Mouse (Mus musculus) heart, adult 18-20 months (tissue): ENCODE data around the gene Mob4. TPM values are rescaled to one million over a fixed set of nuclear protein-coding genes. Genes with fewer than 3 reads are reported as not detected.
A peak's percentile ranks its signal among the peaks of the same experiment; 100 is the strongest.
"Not testable (repeated sequence)": the region's sequence is repeated elsewhere in the genome, so short reads cannot be mapped to it uniquely, and the experiment has no call there.

Experiments used
- DNase-seq, 2 experiments: peaks; one replicate each; pipeline ENCODE4 v3.0.0; 2021 to 2022; ENCODE audit warnings: mixed read lengths in 1 of 2
- long read RNA-seq, 2 experiments: library from polyadenylated mRNA; stranded (forward); transcript quantifications; one replicate each; pipeline ENCODE4 v2.0.0; 2021
- total RNA-seq, 2 experiments: library from RNA; stranded (reverse); gene quantifications; 2 replicates each; pipeline ENCODE4 v1.2.3; 2021

Mob4 gene
- 10 to 100 TPM; 29.4 to 33.9 TPM for total RNA-seq
- long read RNA-seq, experiment 1, transcript Mob4-205 (8 exons, 2,840 nt) = major isoform, 28 of 32 reads
- long read RNA-seq, experiment 1, partial matches to known transcripts = 0 of 32 reads
- long read RNA-seq, experiment 1, other reads (novel, unspliced or antisense) = 4 of 32 reads
- long read RNA-seq, experiment 2, transcript Mob4-205 (8 exons, 2,840 nt) = major isoform, 17 of 19 reads
- long read RNA-seq, experiment 2, partial matches to known transcripts = 0 of 19 reads
- long read RNA-seq, experiment 2, other reads (novel, unspliced or antisense) = 2 of 19 reads

DNA sequence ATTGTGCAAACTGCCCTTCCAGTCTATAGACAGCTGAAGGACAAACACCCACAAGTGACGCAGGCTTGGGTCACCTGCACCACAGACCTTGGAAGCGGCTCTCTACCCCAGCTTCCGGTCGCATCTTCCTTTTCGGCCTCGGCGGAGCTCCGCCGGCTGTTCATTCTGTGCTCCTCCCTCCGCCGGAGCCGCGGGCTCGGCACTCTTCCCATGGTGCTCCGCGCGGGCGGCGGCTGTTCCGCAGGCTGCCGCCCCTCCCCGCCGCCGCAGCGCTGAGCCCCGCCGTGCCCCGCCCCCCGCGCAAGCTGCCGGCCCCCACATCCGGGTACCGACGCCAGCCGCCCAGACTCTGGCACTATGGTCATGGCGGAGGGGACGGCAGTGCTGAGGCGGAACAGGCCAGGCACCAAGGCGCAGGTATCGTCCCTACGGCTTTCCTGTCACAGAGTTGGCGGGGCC, at the start of gene Mob4:
Mob4 (plus strand) TSS at position 289 of the 459 bp plus-strand sequence.
- DNase-seq = peak; percentile 94 to 95

- DNase-seq = no peak
Observed at GRCm38 (mm10) chr1:55082106-55082505, 48.9 kb upstream of the Mob4 start.

GRCm38 (mm10) chr1:55085781-55086366, 45.2 kb upstream of the Mob4 start:
- DNase-seq = no peak

- no peak for DNase-seq
Observed at GRCm38 (mm10) chr1:55086868-55087400, 44.1 kb upstream of the Mob4 start.

DNA sequence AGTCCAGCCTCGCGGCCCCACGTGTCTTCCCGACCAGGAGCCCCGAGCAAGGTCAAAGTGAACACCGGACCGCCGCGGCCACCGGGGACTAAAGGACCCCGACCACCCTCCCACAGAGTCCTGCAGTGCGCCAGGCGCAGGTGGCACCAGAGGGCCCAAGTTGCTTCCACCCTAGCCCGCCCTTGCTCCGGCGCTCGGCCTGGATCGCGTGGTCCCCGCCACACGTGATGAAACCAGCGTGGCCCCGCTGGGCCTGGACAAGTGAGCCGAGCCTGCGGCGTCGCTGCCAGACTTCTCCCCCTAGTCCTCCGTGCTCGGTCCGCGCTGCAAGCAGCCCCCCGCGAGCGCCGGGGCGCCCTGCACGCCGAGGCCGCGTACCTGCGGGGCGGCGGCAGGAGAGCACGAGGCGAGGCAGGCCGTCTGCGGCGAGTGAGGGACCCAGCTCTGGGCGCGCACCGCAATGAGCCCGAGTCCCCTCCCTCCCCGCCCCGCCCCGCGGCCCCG, 43.6 kb upstream of the Mob4 start:
- peak in 1 of 2 experiments; percentile 80 for DNase-seq

GRCm38 (mm10) chr1:55087932-55088610, 43.0 kb upstream of the Mob4 start, which contains the start of the genes Hspe1 and Hspd1:
TSS of gene Hspe1 (plus strand) at chr1:55088132.
TSS of gene Hspd1 (minus strand) at chr1:55088243.
- DNase-seq = peak; percentile 98 to 99

GRCm38 (mm10) chr1:55088611-55089497, 42.2 kb upstream of the Mob4 start:
- no peak for DNase-seq

GRCm38 (mm10) chr1:55089498-55090064, 41.5 kb upstream of the Mob4 start:
- no peak for DNase-seq

DNA sequence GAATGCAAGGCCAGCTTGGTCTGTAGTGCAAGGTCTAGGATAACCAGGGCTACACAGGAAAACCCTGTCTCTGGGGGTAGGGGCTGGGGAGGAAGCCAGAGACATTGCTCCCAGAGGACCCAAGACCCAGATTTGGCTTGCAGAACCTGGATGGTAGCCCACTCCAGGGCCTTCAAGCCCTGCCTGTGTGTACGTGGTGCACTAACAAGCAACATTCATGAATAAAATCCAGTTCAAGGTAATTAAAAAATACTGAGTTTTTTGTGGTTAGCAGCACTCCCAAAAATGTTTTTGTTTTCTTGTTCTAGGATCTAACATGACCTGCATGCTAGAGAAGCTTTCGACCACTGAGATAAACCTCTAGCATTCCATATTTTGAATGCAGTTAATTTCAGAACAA, 39.0 kb upstream of the Mob4 start:
- DNase-seq = peak in 1 of 2 experiments; percentile 29

DNA sequence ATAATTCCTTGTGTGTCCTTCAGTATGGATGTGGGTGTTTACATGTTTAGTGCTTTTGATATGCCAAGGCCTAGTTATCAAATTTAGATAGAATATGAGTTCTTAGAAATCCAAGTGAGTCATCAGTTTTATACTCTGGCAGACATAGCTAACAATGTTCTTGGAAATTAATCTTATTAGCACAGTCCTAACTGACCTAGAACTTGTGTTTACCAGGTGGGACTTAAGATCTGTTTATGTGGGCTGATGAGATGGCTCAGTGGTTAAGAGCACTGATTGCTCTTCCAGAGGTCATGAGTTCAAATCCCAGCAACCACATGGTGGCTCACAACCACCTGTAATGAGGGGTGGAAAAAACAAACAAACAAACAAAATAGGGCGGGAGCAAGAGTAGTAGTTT, 38.6 kb upstream of the Mob4 start:
- no peak for DNase-seq

- no peak for DNase-seq
Observed at GRCm38 (mm10) chr1:55106919-55107585, 24.0 kb upstream of the Mob4 start.

DNA sequence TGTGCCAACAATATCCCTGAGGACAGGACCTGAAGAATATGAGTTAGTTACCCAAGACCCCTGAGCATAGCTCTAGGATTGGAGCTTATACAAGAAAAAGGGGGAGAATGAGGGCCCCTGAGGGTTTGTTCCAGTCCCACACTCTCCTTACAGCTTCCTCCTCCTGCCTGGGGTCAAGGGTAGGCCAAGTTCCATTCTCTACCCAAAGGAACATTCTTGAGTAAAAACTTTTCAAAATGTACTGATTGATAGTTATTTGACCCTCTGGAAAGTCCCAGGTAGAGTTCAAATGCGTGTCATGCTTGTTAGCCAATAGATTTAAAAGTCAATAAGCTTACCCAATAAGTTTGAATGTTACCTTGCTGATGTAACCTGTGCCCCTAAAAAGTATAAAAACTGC, 23.4 kb upstream of the Mob4 start:
- no peak for DNase-seq

DNA sequence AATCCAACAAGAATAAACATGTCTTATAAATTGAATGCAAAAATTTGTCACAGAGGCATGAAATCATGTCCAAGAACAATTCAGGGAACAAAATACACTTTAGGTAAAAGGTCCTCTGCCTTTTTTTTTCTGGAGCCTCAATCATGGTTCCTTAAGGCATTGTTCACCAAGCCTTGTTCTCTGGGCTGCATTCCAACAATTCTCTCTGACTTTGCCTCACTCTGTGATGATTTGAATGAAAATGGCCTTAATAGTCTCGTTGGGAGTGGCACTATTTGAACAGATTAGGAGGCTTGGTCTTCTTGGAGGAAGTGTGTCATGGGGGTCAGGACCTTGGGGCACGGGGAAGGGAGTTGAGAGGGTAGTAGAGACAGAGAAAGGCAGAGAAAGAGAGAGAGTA, 22.6 kb upstream of the Mob4 start:
- DNase-seq = no peak

GRCm38 (mm10) chr1:55109066-55109766, 21.8 kb upstream of the Mob4 start:
- DNase-seq = no peak

GRCm38 (mm10) chr1:55123046-55123445, 8.0 kb upstream of the Mob4 start:
- no peak for DNase-seq

GRCm38 (mm10) chr1:55123561-55123960, 7.5 kb upstream of the Mob4 start:
- no peak for DNase-seq

DNA sequence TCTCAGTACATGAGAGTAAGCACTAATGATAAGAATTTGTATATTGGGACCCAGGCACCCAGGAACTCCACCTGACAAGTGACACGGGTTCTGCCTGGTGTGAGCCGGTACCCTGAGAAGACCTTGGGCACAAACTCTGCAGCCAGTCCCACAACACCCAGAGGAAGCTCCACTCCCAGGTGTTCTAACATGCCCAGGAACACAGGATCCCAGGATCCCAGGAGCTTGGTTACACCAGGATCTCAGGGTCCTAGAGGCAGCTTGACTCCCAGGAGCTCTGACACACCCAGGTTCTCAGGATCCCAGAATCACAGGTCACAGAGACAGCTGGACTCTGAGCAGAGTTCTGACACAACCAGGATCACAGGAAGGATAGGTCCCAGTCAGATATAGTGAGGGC, 6.9 kb upstream of the Mob4 start:
- DNase-seq = not testable (repeated sequence)

- DNase-seq = no peak
Observed at GRCm38 (mm10) chr1:55129716-55130115, 1.3 kb upstream of the Mob4 start.

DNA sequence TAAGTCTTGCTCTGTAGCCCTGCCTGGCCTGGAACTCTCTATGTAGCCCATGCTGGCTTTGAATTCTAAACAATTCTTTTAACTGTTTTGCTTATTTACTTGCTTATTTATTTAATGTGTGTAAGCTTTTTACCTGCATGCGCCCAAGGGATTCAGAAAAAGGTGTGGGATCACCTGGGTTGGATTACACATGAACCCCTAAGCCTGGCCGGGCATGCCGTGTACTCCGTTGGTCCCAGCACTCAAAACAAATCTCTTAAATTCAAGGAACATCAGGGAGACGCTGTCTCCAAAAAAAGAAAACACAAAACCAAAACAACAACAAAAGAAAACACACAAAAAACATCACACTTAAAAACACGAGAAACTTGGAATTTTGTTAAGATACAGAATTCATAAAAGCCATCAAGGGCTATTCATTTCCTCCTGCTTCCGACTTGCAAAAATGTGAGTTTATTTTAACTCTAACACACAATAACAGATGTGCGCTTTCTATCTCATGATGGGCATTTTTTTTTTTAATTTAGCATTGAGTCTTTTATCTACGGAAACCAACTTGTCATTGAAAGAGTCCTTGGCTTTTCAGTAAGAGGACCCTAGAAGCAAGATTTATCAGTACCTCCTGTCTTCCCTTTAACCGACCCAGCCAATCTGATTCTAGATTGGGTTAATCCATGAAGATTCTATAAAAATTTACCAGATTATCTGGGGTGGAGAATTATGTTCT, 678 bp upstream of the Mob4 start:
- peak in 1 of 2 experiments; percentile 22 for DNase-seq
